Mouse (Mus musculus): ENCODE measurements around the gene Arl4c. TPM values are rescaled to one million over a fixed set of nuclear protein-coding genes. Genes with fewer than 3 reads are reported as not detected.

The Arl4c gene
- polyA plus RNA-seq, 1 experiment from 2014 or later: 12.1 TPM

GRCm38 (mm10) chr1:88670807-88671206 lies 31.2 kb downstream of the Arl4c start:
- Histone ChIP-seq H3K9me3 (ENCODE audit: control insufficient read depth, low read length) (no peaks in the 10 kb centered on the region), H3K4me3 (ENCODE audit: low read depth, low read length) (no peak overlapping the region), H3K4me2 (no peak overlapping the region), H3K4me1 (ENCODE audit: control insufficient read depth, insufficient read depth, low read length) (peaks cover 39% of the 10 kb centered on the region), H3K27me3 (ENCODE audit: control insufficient read depth, insufficient read depth, low read length) (no peaks in the 10 kb centered on the region), H3K27ac (ENCODE audit: low read depth, low read length) (no peak overlapping the region), H3K9ac (ENCODE audit: low read length) (no peak overlapping the region), H3K36me3 (ENCODE audit: control insufficient read depth, insufficient read depth, low read length) (no peaks in the 10 kb centered on the region)
- ATAC-seq (ENCODE audit: low FRiP score): no peak
- DNase-seq (ENCODE audit: low spot score, missing footprints): no peak
- WGBS: 32% methylated on average over 4 of the region's 4 CpGs

DNA sequence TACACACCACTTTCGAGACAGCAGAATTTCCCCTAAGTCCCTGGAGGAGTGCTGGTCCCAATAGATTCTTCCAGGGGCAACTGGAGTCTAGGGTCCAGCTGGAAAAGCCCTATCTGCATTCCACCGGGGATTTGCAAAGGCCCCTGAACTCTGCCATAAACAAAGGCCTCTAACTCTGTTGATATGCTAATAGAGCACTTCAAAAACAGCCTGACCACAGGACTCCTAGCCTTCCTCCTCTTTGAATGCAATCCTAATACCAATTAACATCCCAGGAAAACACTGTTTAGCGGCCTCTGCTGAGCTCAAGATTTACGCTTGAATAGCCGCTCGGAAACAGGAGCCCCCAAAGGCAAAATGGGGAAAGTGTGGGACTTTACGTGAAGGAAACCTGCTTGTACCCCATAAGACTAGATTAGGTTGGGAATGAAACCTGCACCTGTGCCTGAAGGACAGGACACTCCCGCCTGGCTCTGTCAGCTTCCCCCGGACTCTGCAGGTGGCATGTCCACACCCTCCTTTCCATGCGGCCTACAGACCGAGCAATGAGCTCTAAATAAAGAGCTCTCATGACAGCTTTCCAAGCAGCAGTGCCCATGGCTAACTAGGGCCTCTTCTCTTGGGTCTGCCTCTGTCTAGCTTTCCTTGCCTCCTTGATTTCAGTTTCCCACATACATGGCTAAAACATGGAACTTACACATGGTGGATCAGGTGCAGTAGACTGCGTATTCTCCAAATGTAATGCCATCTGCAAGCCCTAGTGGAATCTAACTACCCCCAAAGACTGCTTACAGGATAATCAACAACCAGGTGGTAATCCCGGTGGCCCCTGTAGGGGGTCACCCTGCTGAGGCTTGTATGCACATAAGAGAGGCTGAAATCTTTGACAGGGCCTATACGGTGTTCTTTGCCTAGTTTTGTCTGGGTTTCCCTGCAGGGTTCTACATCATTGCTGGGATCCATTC lies 32.9 kb downstream of the Arl4c start:
- H3K36me3 ChIP-seq (ENCODE audit: control insufficient read depth, insufficient read depth, low read length): no peaks in the 10 kb centered on the region
- H3K4me2 ChIP-seq: peak overlapping the region; percentile 43
- H3K9ac ChIP-seq (ENCODE audit: low read length): peak overlapping the region; percentile 38
- 2% methylated on average over 14 of the region's 14 CpGs for WGBS
- H3K27ac ChIP-seq (ENCODE audit: low read depth, low read length): peak overlapping the region; percentile 84
- no peaks in the 10 kb centered on the region for H3K27me3 ChIP-seq (ENCODE audit: control insufficient read depth, insufficient read depth, low read length)
- H3K9me3 ChIP-seq (ENCODE audit: control insufficient read depth, low read length): no peaks in the 10 kb centered on the region
- ATAC-seq (ENCODE audit: low FRiP score): peak; percentile 88
- peak; percentile 94 for DNase-seq (ENCODE audit: low spot score, missing footprints)
- H3K4me1 ChIP-seq (ENCODE audit: control insufficient read depth, insufficient read depth, low read length): peaks cover 39% of the 10 kb centered on the region
- no peak overlapping the region; the same call in 1 of the 2 replicates for H3K4me3 ChIP-seq (ENCODE audit: low read depth, low read length)

DNA sequence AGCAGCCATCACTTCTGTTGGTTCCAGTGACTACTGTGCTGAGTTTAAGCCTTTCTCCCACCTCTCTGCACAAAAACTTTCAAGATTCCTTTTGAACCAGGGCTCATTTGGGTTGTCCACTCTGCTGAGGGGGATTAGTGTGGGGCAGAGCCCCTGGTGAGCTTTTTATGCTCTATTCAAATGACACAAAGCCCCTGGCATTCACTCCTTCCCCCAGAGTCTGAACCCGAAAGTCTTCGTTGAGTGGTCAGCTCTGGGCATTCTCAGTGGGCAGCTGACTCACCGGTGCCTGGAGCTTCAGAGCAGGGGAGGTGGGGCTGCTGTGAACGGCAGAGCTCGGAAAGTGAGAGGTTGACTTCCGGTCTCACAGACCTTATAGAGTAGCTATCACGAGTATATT lies 33.7 kb downstream of the Arl4c start:
- H3K4me2 ChIP-seq: peak overlapping the region; percentile 43
- H3K9me3 ChIP-seq (ENCODE audit: control insufficient read depth, low read length): no peaks in the 10 kb centered on the region
- WGBS: under 1% methylated on average over 7 of the region's 7 CpGs
- no peaks in the 10 kb centered on the region for H3K27me3 ChIP-seq (ENCODE audit: control insufficient read depth, insufficient read depth, low read length)
- H3K4me1 ChIP-seq (ENCODE audit: control insufficient read depth, insufficient read depth, low read length): peaks cover 39% of the 10 kb centered on the region
- peak overlapping the region; percentile 38; the same call in 1 of the 2 replicates for H3K9ac ChIP-seq (ENCODE audit: low read length)
- H3K36me3 ChIP-seq (ENCODE audit: control insufficient read depth, insufficient read depth, low read length): no peaks in the 10 kb centered on the region
- DNase-seq (ENCODE audit: low spot score, missing footprints) (peak; percentile 93), ATAC-seq (ENCODE audit: low FRiP score) (peak; percentile 73)
- peak overlapping the region; percentile 84 for H3K27ac ChIP-seq (ENCODE audit: low read depth, low read length)
- H3K4me3 ChIP-seq (ENCODE audit: low read depth, low read length): no peak overlapping the region

- H3K9ac ChIP-seq (ENCODE audit: low read length): no peak overlapping the region
- no peak overlapping the region for H3K4me2 ChIP-seq
- H3K36me3 ChIP-seq (ENCODE audit: control insufficient read depth, insufficient read depth, low read length): no peaks in the 10 kb centered on the region
- peaks cover 27% of the 10 kb centered on the region for H3K4me1 ChIP-seq (ENCODE audit: control insufficient read depth, insufficient read depth, low read length)
- no peak overlapping the region for H3K27ac ChIP-seq (ENCODE audit: low read depth, low read length)
- H3K27me3 ChIP-seq (ENCODE audit: control insufficient read depth, insufficient read depth, low read length): no peaks in the 10 kb centered on the region
- no peaks in the 10 kb centered on the region for H3K9me3 ChIP-seq (ENCODE audit: control insufficient read depth, low read length)
- no peak overlapping the region for H3K4me3 ChIP-seq (ENCODE audit: low read depth, low read length)
- no peak for ATAC-seq (ENCODE audit: low FRiP score)
- DNase-seq (ENCODE audit: low spot score, missing footprints): no peak
- WGBS: 78% methylated on average over 3 of the region's 3 CpGs
Observed at GRCm38 (mm10) chr1:88664623-88665022, 37.4 kb downstream of the Arl4c start.

DNA sequence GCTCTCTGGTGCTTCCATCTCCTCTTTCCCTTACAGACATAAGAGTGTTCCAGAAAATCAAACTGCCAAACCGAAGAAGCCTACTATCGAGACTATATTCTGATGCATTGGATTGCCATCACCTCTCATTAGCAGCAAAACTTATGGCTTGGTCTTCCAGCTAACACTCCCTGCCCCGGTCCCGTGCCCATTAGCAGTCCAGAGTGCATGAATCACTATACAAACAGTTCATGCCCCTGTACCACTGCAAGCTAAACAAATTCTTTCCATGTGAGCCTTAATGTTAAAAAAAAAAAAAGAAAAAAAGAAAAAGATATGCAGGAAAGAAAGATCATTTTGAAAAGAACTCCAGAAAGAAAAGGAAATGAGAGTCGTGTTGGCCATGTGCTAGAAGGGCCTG lies 39.3 kb downstream of the Arl4c start:
- H3K4me2 ChIP-seq: no peak overlapping the region
- DNase-seq (ENCODE audit: low spot score, missing footprints) (no peak), ATAC-seq (ENCODE audit: low FRiP score) (no peak)
- H3K9ac ChIP-seq (ENCODE audit: low read length): no peak overlapping the region
- H3K27ac ChIP-seq (ENCODE audit: low read depth, low read length): no peak overlapping the region
- no peaks in the 10 kb centered on the region for H3K9me3 ChIP-seq (ENCODE audit: control insufficient read depth, low read length)
- 88% methylated on average over 5 of the region's 5 CpGs for WGBS
- no peaks in the 10 kb centered on the region for H3K27me3 ChIP-seq (ENCODE audit: control insufficient read depth, insufficient read depth, low read length)
- peaks cover 8% of the 10 kb centered on the region for H3K4me1 ChIP-seq (ENCODE audit: control insufficient read depth, insufficient read depth, low read length)
- H3K36me3 ChIP-seq (ENCODE audit: control insufficient read depth, insufficient read depth, low read length): no peaks in the 10 kb centered on the region
- H3K4me3 ChIP-seq (ENCODE audit: low read depth, low read length): no peak overlapping the region

DNA sequence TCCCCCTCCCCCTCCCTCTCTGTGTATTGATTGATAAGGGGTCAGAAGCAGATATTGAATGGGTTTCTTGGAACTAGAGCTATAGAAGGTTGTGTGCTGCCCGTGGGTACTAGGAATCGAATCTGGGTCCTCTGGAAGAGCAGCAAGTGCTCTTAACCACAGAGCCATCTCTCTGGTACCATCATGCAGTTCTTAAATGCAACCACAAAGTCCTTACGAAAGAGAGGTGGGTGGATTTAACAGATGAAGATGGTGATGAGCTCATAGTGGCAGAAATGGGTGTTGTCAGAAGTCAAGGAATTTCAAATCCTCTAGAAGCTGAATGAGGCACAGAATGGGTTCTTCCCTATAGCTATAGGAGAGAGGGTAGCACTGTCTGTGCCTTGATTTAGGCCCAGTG lies 40.8 kb downstream of the Arl4c start:
- no peak overlapping the region for H3K4me3 ChIP-seq (ENCODE audit: low read depth, low read length)
- H3K4me1 ChIP-seq (ENCODE audit: control insufficient read depth, insufficient read depth, low read length): no peaks in the 10 kb centered on the region
- no peak overlapping the region for H3K27ac ChIP-seq (ENCODE audit: low read depth, low read length)
- H3K36me3 ChIP-seq (ENCODE audit: control insufficient read depth, insufficient read depth, low read length): no peaks in the 10 kb centered on the region
- no peak overlapping the region for H3K9ac ChIP-seq (ENCODE audit: low read length)
- H3K4me2 ChIP-seq: no peak overlapping the region
- ATAC-seq (ENCODE audit: low FRiP score): no peak
- DNase-seq (ENCODE audit: low spot score, missing footprints): no peak
- H3K9me3 ChIP-seq (ENCODE audit: control insufficient read depth, low read length): no peaks in the 10 kb centered on the region
- 85% methylated on average over 3 of the region's 3 CpGs for WGBS
- H3K27me3 ChIP-seq (ENCODE audit: control insufficient read depth, insufficient read depth, low read length): no peaks in the 10 kb centered on the region

DNA sequence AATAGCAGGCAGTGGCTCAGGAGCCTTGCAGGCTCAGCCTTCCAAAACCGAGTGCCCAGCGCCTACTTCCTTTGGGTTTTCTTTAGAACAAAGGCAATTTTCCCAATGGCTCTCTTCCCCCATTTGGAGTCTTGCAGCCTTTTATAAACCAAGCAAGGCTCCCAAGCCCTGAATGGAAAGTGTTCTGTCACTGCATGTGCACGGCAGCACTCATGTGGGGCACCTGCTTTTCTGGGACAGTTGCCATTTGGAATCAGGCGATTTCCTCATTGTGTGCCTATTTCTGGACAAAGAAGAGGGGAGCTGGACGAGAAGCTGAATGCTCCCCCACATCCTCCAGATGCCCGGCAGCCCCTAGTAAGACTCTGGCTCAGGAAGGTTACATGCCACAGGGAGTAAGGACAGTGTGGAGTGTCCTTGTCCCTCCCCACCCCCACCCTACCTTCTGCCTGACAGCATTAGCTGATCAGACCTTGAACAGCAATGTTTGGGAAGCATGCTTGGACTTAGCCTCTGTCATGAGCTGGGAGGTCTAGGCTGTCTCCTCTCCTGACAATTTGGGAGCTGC lies 43.6 kb downstream of the Arl4c start:
- H3K27ac ChIP-seq (ENCODE audit: low read depth, low read length): no peak overlapping the region
- no peak overlapping the region for H3K4me2 ChIP-seq
- no peaks in the 10 kb centered on the region for H3K4me1 ChIP-seq (ENCODE audit: control insufficient read depth, insufficient read depth, low read length)
- no peak for DNase-seq (ENCODE audit: low spot score, missing footprints)
- no peaks in the 10 kb centered on the region for H3K36me3 ChIP-seq (ENCODE audit: control insufficient read depth, insufficient read depth, low read length)
- H3K9ac ChIP-seq (ENCODE audit: low read length): no peak overlapping the region
- no peak for ATAC-seq (ENCODE audit: low FRiP score)
- H3K4me3 ChIP-seq (ENCODE audit: low read depth, low read length): no peak overlapping the region
- H3K9me3 ChIP-seq (ENCODE audit: control insufficient read depth, low read length): no peaks in the 10 kb centered on the region
- 77% methylated on average over 6 of the region's 6 CpGs for WGBS
- no peaks in the 10 kb centered on the region for H3K27me3 ChIP-seq (ENCODE audit: control insufficient read depth, insufficient read depth, low read length)

DNA sequence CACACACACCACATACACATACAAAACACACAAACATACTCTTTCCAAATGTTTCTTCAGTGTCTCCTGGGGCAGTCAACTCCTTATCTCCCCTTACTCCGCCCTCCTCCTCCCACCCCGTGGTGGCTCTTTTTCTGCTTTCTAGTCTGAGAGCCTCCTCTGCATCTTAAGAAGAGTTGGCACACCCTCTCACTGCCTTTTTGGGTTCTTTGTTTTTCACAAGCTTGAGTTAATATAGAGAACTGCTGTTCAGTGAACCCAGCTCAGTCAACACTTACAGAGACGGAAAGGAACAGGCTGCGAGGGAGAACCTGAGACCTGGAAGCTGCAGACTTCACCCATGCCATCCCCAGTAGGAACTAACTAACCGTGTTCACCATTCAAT lies 45.9 kb downstream of the Arl4c start:
- Histone ChIP-seq H3K27ac (ENCODE audit: low read depth, low read length) (no peak overlapping the region), H3K27me3 (ENCODE audit: control insufficient read depth, insufficient read depth, low read length) (no peaks in the 10 kb centered on the region), H3K4me2 (no peak overlapping the region), H3K4me3 (ENCODE audit: low read depth, low read length) (no peak overlapping the region), H3K9me3 (ENCODE audit: control insufficient read depth, low read length) (no peaks in the 10 kb centered on the region), H3K36me3 (ENCODE audit: control insufficient read depth, insufficient read depth, low read length) (no peaks in the 10 kb centered on the region), H3K9ac (ENCODE audit: low read length) (no peak overlapping the region), H3K4me1 (ENCODE audit: control insufficient read depth, insufficient read depth, low read length) (no peaks in the 10 kb centered on the region)
- 80% methylated on average over 5 of the region's 5 CpGs for WGBS
- ATAC-seq (ENCODE audit: low FRiP score) (no peak), DNase-seq (ENCODE audit: low spot score, missing footprints) (no peak)

- Histone ChIP-seq H3K4me3 (ENCODE audit: low read depth, low read length) (no peak overlapping the region), H3K27me3 (ENCODE audit: control insufficient read depth, insufficient read depth, low read length) (no peaks in the 10 kb centered on the region), H3K4me1 (ENCODE audit: control insufficient read depth, insufficient read depth, low read length) (no peaks in the 10 kb centered on the region), H3K27ac (ENCODE audit: low read depth, low read length) (no peak overlapping the region), H3K9me3 (ENCODE audit: control insufficient read depth, low read length) (no peaks in the 10 kb centered on the region), H3K4me2 (no peak overlapping the region), H3K36me3 (ENCODE audit: control insufficient read depth, insufficient read depth, low read length) (no peaks in the 10 kb centered on the region), H3K9ac (ENCODE audit: low read length) (no peak overlapping the region)
- no peak for ATAC-seq (ENCODE audit: low FRiP score)
- no peak for DNase-seq (ENCODE audit: low spot score, missing footprints)
- WGBS: 89% methylated on average over 3 of the region's 3 CpGs
Observed at GRCm38 (mm10) chr1:88655473-88656095, 46.4 kb downstream of the Arl4c start.
